Mouse (Mus musculus): ENCODE results near the gene Olfr866. TPM values are rescaled to one million over a fixed set of nuclear protein-coding genes. Genes with fewer than 3 reads are reported as not detected.

Gene Olfr866
- total RNA-seq (2014; rRNA removed; ENCODE audit: low replicate concordance), result not detected in 2 replicates
- polyA plus RNA-seq (2015; fragmentation: Nextera tagmentation; extraction: Ambion mirVana), result not detected in 2 replicates

- 0 out of 2 replicates have a peak, but pooled peaks cover 9% of the 10 kb centered on the region for H3K9me3 ChIP-seq (replicated peaks; ENCODE audit: control insufficient read depth, low read length)
- no peak within 1 kb of the TSS for H3K4me3 ChIP-seq (ENCODE audit: low read depth, low read length)
- H3K27me3 ChIP-seq (ENCODE audit: control insufficient read depth, insufficient read depth, low read length), result no peaks in the 10 kb centered on the region
- H3K9ac ChIP-seq (replicated peaks; ENCODE audit: low read depth, low read length), result no peak within 1 kb of the TSS
- no peaks in the 10 kb centered on the region for H3K4me1 ChIP-seq (ENCODE audit: control insufficient read depth, insufficient read depth)
- H3K4me2 ChIP-seq (ENCODE audit: low read depth, low read length), result no peak within 1 kb of the TSS
- DNase-seq (ENCODE audit: low spot score) (no peak), ATAC-seq (ENCODE audit: insufficient read depth, low read depth) (no peak)
- TF ChIP-seq CTCF (IDR thresholded peaks at IDR 0.05; ENCODE audit: low read depth) (no peak), EP300 (IDR thresholded peaks at IDR 0.05; ENCODE audit: low read depth) (no peak)
- 60% methylated on average over 2 of the region's 2 CpGs for WGBS
- H3K36me3 ChIP-seq (replicated peaks; ENCODE audit: control insufficient read depth, insufficient read depth, low read length), result no peaks in the 10 kb centered on the region
- no peak within 1 kb of the TSS for H3K27ac ChIP-seq (ENCODE audit: low read depth)
These were observed at the start of gene Olfr866 for GRCm38 (mm10) chr9:20027935-20028334. TSS of gene Olfr866 (minus strand) at chr9:20028035.

GRCm38 (mm10) chr9:20073523-20074177, 45.8 kb upstream of the Olfr866 start:
- H3K4me2 ChIP-seq (ENCODE audit: low read depth, low read length), result no peak overlapping the region
- 56% methylated on average over 7 of the region's 7 CpGs for WGBS
- no peaks in the 10 kb centered on the region for H3K27me3 ChIP-seq (ENCODE audit: control insufficient read depth, insufficient read depth, low read length)
- no peak overlapping the region for H3K9ac ChIP-seq (replicated peaks; ENCODE audit: low read depth, low read length)
- no peaks in the 10 kb centered on the region for H3K4me1 ChIP-seq (ENCODE audit: control insufficient read depth, insufficient read depth)
- DNase-seq (ENCODE audit: low spot score) (no peak), ATAC-seq (ENCODE audit: insufficient read depth, low read depth) (no peak)
- TF ChIP-seq CTCF (IDR thresholded peaks at IDR 0.05; ENCODE audit: low read depth), result no peak
- TF ChIP-seq EP300 (IDR thresholded peaks at IDR 0.05; ENCODE audit: low read depth), result no peak
- peaks cover 6% of the 10 kb centered on the region; the same call in 1 of the 2 replicates for H3K9me3 ChIP-seq (replicated peaks; ENCODE audit: control insufficient read depth, low read length)
- no peak overlapping the region for H3K27ac ChIP-seq (ENCODE audit: low read depth)
- no peak overlapping the region for H3K4me3 ChIP-seq (ENCODE audit: low read depth, low read length)
- no peaks in the 10 kb centered on the region for H3K36me3 ChIP-seq (replicated peaks; ENCODE audit: control insufficient read depth, insufficient read depth, low read length)

- 74% methylated on average over 1 of the region's 1 CpGs for WGBS
- no peak overlapping the region for H3K4me3 ChIP-seq (ENCODE audit: low read depth, low read length)
- H3K27ac ChIP-seq (ENCODE audit: low read depth), result no peak overlapping the region
- TF ChIP-seq CTCF (IDR thresholded peaks at IDR 0.05; ENCODE audit: low read depth), result no peak
- no peak for TF ChIP-seq EP300 (IDR thresholded peaks at IDR 0.05; ENCODE audit: low read depth)
- DNase-seq (ENCODE audit: low spot score) (no peak), ATAC-seq (ENCODE audit: insufficient read depth, low read depth) (no peak)
- no peak overlapping the region for H3K4me2 ChIP-seq (ENCODE audit: low read depth, low read length)
- no peaks in the 10 kb centered on the region for H3K27me3 ChIP-seq (ENCODE audit: control insufficient read depth, insufficient read depth, low read length)
- H3K36me3 ChIP-seq (replicated peaks; ENCODE audit: control insufficient read depth, insufficient read depth, low read length), result no peaks in the 10 kb centered on the region
- peaks cover 3% of the 10 kb centered on the region; the same call in 1 of the 2 replicates for H3K9me3 ChIP-seq (replicated peaks; ENCODE audit: control insufficient read depth, low read length)
- no peak overlapping the region for H3K9ac ChIP-seq (replicated peaks; ENCODE audit: low read depth, low read length)
- no peaks in the 10 kb centered on the region for H3K4me1 ChIP-seq (ENCODE audit: control insufficient read depth, insufficient read depth)
These were observed 43.5 kb upstream of the Olfr866 start for GRCm38 (mm10) chr9:20071291-20071690.

GRCm38 (mm10) chr9:20070236-20070635, 42.4 kb upstream of the Olfr866 start:
- H3K9ac ChIP-seq (replicated peaks; ENCODE audit: low read depth, low read length), result no peak overlapping the region
- peaks cover 3% of the 10 kb centered on the region; the same call in 1 of the 2 replicates for H3K9me3 ChIP-seq (replicated peaks; ENCODE audit: control insufficient read depth, low read length)
- ATAC-seq (ENCODE audit: insufficient read depth, low read depth) (no peak), DNase-seq (ENCODE audit: low spot score) (no peak)
- no peak overlapping the region for H3K4me3 ChIP-seq (ENCODE audit: low read depth, low read length)
- TF ChIP-seq CTCF (IDR thresholded peaks at IDR 0.05; ENCODE audit: low read depth) (no peak), EP300 (IDR thresholded peaks at IDR 0.05; ENCODE audit: low read depth) (no peak)
- 56% methylated on average over 3 of the region's 3 CpGs for WGBS
- no peaks in the 10 kb centered on the region for H3K36me3 ChIP-seq (replicated peaks; ENCODE audit: control insufficient read depth, insufficient read depth, low read length)
- no peaks in the 10 kb centered on the region for H3K27me3 ChIP-seq (ENCODE audit: control insufficient read depth, insufficient read depth, low read length)
- no peak overlapping the region for H3K4me2 ChIP-seq (ENCODE audit: low read depth, low read length)
- no peaks in the 10 kb centered on the region for H3K4me1 ChIP-seq (ENCODE audit: control insufficient read depth, insufficient read depth)
- H3K27ac ChIP-seq (ENCODE audit: low read depth), result no peak overlapping the region

GRCm38 (mm10) chr9:20057462-20057861, 29.6 kb upstream of the Olfr866 start, which contains the start of gene Olfr867:
TSS of gene Olfr867 (minus strand) at chr9:20057562.
- no peak within 1 kb of the TSS for H3K9ac ChIP-seq (replicated peaks; ENCODE audit: low read depth, low read length)
- H3K4me1 ChIP-seq (ENCODE audit: control insufficient read depth, insufficient read depth), result no peaks in the 10 kb centered on the region
- H3K4me3 ChIP-seq (ENCODE audit: low read depth, low read length), result no peak within 1 kb of the TSS
- TF ChIP-seq EP300 (IDR thresholded peaks at IDR 0.05; ENCODE audit: low read depth) (no peak), CTCF (IDR thresholded peaks at IDR 0.05; ENCODE audit: low read depth) (no peak)
- no peaks in the 10 kb centered on the region; the same call in 1 of the 2 replicates for H3K9me3 ChIP-seq (replicated peaks; ENCODE audit: control insufficient read depth, low read length)
- no peak within 1 kb of the TSS for H3K4me2 ChIP-seq (ENCODE audit: low read depth, low read length)
- no peak for DNase-seq (ENCODE audit: low spot score)
- no peak for ATAC-seq (ENCODE audit: insufficient read depth, low read depth)
- H3K36me3 ChIP-seq (replicated peaks; ENCODE audit: control insufficient read depth, insufficient read depth, low read length), result no peaks in the 10 kb centered on the region
- WGBS, result 62% methylated on average over 1 of the region's 1 CpGs
- no peaks in the 10 kb centered on the region for H3K27me3 ChIP-seq (ENCODE audit: control insufficient read depth, insufficient read depth, low read length)
- no peak within 1 kb of the TSS for H3K27ac ChIP-seq (ENCODE audit: low read depth)

Measured in heart, postnatal 0 days (tissue).